Mouse (Mus musculus) embryo, embryonic 11 days (tissue): ENCODE measurements around the gene 1700012B07Rik.

Experiments
- DNase-seq: peaks from one replicate; pipeline ENCODE4 v3.0.0-alpha.2; 2015

Gene 1700012B07Rik

DNA sequence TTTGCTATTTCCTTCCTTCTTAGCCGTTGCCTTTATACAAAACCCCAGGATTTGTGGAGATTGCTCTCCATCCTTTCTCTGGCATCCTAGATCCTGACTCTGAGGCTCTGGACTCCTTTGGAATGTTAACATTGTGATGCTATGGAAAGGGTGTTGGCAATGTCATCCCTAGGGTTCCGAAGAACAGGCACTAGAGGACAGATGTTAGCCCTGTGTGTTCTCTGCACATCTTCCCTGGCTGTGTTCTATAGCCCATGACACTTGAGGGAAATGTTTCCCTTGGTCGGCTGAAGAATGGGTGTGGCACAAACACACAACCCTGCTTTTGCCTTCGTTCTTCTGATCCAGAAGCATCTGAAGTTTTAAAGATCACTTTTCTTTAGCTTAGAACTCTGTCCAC lies at the start of gene 1700012B07Rik:
1700012B07Rik (minus strand) TSS at position 101 of the 400 bp plus-strand sequence.
- DNase-seq = no peak

DNA sequence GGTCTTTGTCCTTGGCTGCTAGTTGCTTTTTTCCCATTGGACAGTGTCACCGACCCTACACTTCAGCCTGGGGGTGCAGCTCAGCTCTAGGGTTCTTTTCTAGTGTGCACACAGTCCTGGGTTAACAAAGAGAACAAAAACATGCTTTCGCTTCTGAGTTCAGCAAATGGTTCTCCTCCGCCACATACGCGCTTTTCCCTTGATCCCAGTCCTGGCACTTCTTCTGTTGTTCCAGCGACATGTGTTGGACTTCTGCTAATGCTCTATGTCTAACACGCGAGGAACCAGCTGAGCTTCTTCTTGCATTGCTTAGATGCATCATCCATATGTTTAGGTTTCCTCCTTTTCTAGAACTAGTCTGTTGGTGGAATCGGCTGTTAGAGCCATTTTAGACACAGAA lies 48.9 kb upstream of the 1700012B07Rik start:
- DNase-seq = no peak

DNA sequence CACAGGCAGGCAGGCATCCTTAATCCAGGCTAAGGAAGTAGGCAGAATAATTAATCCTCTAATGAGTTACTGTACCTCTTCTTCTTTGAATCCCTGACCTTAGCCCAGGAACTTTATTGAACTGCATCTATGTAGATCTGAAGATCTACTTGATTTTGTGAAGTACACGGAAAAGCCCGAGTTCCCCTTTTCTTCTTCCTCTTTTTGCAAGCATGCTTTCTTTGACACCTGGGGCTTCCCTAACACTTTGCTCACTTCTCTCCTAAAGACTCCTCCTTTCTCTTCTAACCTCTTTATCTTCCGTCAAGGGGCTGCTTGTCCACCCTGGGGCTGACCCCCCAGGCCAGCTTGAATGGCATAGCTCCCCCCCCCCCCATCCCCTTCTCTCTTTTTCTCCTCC lies 48.0 kb upstream of the 1700012B07Rik start:
- DNase-seq = no peak

DNA sequence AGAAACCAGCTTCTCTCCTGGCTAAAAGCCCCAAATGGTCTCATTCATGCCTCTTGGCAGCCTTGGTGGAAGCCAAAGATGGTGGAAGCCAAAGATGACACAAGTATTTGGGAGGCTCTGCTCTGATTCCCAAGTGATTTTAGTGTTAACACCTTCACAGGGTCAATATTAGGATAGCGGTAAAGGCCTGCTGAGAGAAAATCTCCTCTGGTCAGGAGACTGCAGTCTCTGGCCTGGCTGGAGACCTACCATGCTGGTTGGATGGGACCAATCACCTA lies 47.6 kb upstream of the 1700012B07Rik start:
- no peak for DNase-seq

DNA sequence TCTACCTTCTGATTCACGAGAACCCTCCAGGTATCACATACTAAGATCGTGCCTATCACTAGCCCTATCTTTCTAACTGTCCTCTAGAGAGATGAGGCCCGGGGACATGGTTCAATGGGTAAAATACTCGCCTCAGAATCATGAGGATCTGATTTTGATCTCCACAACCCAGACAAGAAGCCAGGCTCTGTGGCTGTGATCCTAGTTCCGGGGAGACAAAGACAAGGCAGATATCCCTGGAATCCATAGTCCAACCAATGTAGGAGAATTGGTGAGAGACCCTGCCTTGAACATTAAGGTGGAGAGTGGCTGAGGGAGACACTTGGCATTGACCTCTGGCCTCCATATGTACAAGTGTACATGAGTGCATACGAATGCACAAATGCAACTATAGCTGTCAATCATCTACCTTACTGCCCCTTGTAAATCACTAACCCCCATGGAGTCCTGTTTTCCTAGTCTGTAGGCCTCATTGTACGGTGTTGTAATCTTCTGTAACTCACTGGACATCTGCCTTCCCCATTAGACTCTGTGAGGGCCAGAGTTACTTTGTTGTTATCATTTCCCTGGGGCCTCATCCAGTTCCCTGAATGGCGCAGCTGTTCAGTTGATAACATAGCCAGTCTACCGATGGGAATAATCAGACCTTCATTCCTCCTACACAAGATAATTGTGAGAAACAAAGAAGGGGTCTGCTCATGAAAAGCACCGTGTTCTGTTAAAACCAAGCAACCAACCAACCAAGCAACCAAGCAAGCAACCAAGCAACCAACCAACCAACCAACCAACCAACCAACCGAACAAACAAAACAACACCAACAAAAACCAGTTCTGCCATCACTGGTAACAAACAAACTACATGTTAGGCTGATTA lies 47.0 kb upstream of the 1700012B07Rik start:
- DNase-seq = no peak

DNA sequence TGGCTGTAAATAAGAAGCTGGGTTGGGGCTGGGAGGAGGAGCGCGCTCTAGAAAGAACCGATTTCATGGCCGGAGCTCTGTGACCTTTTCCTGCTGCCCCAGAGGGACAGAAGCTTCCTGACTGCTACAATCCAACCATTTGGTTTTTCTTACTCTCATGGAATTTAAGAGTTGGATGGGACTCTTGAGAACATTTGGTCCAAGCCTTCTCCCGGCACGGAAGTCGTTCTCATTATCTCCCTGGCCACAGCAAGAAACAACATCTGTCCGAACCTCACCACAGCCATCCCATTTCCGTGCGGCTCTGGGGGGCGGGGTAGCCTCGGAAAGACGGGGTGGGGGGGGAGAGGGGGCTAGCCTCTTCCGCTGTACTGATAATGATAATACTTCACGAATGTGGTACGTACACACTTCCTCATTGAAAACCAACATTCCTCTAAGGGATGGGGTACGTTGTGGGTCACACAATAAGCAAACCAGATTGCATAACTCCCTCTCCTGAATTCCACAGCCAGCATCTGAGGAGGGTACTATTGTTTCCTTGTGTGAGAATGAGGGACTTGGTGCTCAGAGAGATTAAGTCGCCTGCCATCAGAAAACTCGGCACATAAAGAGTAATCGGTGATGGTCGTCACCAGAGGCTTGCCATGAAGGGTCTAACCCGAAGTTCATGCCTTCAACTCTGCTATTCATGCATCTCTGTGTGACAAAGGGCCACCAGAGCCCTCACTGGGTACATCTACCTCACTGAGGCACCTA lies 46.2 kb upstream of the 1700012B07Rik start:
- DNase-seq = no peak

DNA sequence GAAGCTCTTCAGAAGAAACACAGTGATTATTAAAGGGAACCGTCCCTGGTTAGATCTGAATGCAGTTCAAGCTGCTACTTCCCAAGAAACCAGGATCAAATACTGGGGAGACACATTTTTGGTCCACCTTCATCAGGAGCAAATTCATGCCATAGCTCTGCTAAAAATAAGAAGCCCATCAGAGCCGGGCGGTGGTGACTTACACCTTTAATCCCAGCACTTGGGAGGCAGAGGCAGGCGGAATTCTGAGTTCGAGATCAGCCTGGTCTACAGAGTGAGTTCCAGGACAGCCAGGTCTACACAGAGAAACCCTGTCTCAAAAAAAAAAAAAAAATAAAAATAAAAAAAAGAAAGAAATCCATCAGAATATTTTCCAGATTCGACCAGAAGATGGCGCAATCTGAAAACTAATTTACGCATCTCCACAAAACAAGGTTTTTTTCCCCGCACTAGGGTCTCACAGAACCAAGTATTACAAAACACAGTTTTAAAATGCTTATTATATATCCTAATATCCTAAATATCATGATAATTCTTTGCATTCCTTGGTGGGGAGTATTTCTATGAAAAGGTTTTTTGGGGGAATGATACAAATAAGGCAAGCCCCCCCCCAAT lies 45.4 kb upstream of the 1700012B07Rik start:
- DNase-seq = peak; percentile 73

DNA sequence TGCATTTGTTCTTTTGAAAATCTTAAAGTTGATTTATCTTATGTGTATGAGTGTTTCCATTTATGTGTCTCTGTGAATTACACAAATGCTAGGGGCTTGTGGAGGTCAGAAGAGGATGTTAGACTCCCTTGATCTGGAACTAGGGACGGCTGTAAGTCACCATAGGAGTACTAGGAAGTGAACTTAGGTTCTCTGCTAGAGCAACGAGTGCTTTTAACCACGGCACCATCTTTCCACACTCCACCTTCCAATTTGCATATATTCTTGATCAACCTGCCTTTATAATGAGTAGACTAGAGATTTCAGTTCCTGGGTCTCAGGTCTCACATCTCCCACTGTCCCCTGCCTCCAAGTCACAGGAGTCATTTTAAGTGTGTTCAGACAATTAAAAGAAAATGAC lies 44.8 kb upstream of the 1700012B07Rik start:
- DNase-seq = no peak

DNA sequence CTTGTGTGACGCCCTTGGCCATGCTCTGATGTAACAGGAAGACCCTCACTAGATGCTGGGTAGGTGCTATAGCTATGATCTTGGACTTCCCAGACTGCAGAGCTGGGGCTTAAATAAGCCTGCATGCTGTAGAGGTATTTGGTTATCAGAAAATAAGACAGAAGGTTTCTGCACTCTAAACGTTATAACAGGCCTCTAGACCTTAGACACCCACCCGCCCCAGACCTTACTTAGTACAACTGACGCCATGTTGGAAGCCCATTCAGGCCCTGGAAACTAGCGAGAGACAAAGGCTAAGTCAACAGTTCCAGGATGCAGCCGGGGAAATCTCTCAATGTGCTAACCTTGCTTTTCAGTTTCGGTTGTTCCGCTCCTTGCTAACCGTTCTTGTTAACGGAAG lies 44.2 kb upstream of the 1700012B07Rik start:
- DNase-seq = no peak

DNA sequence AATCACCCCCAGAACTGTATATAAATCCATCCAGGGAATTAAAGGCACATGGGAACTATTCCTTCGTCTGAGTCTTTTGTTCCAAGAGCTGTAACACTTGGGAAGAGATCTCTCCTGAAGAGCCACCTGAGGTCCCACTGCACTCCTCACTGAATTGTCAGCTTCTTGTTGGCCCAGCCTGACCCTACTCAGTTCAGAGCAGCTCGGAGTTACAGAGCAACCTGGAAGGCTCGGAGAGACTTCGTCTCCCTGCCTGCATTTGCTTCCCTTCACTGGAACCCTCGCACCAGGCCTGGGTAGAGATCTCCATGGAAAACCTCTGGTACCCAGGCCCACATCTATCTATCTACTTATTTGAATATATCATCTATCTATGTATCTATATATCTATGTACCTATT lies 40.0 kb upstream of the 1700012B07Rik start:
- DNase-seq = no peak

DNA sequence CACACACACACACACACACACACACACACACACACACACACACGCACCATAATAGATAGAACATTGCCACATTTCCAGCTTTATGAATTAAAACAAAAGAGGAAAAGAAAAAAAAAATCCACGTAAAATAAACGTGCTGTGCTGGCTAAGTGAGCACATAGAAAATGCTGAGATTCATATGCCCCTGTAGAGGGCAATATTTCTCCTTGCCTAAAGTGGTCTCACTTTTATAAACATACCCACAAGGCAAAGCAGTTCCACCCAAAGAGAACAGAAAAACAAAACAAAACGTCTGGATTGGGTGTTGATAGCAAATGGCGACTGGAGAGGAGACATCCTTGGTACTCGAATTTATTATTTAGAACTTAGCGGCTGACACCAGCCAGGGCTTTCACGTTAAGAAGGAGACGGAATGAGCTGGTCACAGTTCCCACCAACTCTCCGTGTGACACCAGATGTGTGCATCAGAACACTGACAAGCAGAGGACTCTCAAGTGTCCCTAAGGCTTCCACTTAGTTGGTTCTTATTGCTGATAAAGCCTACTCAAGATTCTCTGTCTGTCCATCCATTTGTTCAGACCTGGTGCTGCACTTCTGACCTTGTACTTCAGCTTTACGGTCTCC lies 38.8 kb upstream of the 1700012B07Rik start:
- DNase-seq = no peak

DNA sequence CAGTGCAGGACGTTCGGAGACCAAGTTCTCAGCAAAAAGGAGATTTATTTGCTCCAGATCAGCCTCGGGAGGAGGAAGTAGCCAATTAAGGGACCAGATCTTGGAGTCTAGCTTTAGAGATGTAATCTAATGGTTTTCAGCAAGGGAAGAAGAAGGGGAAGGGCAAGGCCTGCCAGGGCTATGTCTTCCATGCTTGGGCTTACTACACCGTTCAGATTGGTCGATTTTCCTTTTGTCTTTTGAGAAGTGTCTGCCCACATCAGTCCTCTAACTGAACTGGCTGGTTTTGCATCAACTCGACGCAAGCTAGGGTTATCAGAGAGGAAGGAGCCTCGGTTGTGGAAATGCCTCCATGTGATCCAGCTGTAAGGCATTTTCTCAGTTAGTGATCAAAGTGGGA lies 37.7 kb upstream of the 1700012B07Rik start:
- DNase-seq = no peak

DNA sequence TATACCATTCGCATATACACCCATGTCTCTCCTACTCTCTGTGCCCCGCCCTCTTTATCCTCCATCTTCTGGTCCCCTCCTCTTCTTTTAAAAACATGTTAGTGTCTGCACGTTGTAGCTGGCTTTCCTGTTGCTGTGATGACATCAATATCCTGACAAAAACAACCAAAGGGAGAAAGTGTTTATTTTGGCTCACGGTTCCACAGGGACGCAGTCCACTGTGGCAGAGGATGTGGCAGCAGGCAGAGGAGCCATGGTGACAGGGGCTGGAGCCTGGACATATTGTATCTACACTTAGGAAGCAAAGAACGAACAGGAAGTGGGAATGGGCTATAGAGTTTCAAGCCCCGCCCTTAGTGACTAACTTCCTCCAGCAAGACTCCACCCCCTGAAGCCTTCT lies 36.1 kb upstream of the 1700012B07Rik start:
- no peak for DNase-seq

DNA sequence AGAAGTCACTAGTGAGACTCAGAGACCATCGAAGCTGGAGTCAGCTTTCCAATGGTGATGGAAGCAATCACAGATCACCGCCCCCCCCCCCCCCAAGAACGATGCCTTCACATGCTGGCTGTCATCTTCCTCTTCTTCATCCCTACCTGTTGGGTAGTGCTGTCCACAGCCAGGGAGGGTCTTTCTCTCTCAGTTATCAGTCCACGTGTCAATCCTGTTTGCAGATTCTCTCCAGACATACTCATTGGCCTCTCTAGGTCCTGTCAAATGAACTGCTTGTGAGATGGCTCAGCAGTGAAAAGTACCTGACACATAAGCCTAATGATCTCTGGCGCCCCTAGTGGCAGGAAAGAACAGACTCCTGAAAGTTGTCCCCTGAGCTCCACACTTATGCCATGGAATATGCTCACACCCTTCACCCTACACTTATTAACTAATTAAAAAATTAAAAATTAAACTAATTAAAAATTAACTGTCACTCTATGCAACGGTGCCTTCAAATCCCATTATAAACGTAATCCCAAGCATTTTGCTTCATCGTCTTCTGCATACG lies 35.4 kb upstream of the 1700012B07Rik start:
- DNase-seq = peak; percentile 77

DNA sequence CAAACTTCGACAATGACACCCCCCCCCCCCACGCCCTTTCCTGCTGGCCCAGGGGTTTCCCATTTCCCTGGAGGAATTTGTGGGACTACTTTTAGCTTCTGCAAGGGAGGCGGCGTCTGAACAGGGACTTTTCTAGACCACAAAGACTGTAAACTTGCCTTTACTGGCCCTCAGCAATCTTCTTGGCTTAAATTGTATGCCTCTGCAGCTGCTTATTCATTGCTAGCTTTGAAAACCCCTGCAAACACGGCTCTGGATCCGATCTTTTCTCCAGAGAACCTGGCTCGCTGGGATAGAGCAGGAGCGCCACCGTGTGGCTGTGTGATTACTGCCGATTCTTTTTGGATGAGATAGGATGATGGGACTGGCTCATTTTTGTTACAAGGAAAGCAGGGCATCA lies 32.7 kb upstream of the 1700012B07Rik start:
- peak; percentile 91 for DNase-seq

DNA sequence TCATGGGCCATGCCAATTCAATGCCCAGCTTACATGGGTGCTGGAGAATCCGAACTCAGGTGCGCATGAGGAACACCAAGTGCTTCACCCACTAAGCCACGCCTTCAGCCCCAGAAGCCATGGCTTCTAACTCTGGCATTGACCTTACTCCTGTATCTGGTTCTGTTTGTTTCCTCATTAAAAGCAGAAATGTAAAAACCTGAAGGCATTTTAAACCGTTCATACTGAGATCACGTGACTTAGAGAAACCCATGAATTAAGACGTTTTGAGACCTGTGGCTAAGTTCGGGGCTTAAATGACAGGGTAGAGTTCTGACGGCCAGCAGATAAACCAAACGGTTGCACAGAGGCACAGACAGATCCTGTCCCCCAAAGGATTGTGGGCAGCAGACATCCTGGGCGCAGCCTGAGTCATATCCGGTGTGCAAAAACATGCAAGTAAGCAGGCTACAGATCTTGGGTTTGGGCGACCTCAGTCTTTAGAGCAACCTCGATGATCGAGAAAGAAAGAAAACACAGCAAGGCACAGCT lies 32.2 kb upstream of the 1700012B07Rik start:
- DNase-seq = no peak

DNA sequence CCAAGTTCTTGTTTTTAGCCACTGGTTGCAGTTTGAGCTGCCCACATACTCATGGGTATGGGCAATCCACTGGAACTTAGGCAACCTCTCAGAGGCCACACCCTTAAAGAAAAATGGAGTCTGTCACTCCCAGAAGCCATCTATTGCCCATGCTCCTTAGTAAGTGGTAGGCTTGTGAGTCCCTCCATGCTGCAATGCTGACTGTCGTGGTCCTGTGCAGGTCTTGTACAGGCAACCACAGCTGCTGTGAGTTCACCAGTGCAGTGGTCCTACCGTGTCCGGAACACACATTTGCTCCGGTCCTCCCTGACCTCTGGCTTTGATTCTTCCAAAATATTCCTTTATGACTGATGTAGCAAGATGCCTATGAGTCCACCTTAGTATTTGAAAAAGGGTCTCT lies 31.6 kb upstream of the 1700012B07Rik start:
- DNase-seq = no peak

DNA sequence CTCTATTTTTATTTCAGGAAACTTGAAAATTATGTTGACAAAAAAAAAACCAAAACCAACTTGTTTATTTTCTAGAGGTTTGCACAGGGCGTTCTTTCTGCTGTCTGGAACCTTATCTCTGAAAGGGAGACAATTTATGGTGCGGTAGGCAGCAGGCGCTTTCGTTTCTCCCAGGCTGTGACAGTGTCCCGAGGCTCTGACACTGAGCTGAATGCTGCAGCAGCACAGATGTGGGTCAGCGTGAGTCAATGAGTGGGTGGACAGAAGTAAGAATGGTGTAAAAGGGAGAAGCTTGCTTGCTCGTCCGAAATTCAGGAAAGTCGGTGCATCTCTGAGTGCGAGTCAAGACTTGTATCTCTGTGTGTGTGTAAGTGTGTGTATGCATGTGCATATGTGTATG lies 29.2 kb upstream of the 1700012B07Rik start:
- DNase-seq = no peak

DNA sequence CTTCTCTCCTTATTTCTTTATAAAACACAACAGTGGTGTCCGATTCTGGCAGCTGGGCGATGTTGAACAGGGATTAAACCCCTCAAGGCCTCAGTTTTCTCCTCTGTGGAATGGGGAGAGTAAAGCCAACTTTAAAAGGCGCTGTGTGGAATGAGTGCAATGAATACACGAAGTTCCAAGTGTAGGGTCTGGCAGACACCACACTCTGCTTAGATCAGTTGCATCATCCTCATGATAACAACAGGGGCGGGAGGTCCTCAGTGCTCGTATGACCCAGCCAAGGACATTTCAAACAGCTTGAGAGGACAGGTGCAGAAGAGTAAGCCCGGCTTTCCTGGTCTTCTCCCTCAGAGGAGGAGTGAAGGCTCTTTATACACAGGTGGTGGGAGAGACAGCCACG lies 26.2 kb upstream of the 1700012B07Rik start:
- DNase-seq = no peak

DNA sequence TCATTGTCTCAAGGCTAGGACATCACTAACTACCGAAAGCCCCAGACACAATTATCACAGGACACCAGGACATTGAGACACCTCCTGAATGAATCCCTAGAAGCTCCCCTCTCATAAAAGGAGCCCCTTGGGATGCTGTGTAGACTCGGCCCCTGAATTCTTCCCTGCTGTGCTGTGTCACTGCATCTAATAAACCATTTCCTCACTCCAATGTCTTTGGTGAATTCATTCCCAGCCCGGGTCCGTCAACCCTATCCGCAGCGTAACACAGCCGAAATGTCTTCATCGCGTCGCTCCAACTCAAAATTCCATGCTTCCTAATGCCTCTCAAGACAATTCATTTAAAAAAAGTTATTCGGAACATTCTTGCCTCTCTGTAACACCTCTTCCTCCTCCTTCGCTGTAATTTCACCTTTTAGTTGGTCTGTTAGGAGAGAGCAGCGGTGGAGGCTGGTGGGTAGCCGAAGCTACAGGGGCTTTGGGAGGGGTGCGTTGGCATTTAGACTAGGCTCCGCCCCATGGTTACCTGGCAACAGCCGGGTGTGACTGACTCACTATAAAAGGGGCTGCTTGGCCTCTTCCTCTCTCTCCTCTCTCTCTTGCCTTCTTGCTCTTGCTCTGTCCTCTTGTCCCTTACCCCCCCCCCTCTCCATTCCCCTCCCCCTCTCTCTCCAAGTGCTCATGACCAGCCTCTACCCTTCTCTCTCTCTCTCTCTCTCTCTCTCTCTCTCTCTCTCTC lies 25.6 kb upstream of the 1700012B07Rik start:
- peak; percentile 59 for DNase-seq

DNA sequence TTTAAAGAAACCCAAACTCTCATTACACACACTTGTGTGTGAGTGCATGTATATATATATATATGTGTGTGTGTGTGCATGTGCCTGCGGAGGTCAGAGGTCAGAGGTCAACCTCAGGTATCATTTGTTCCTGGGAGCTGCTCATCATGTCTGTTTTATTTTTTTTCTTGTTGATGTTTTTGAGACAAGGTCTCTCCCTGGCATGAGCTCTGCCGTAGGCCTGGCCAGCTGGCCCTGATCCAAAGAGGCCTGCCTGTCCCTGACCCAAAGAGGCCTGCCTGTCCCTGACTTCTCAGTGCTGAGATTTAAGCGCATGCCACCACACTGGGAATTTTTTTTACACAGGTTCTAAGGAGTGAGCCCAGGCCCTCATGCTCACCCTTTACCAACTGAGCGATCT lies 24.1 kb upstream of the 1700012B07Rik start:
- DNase-seq = no peak

DNA sequence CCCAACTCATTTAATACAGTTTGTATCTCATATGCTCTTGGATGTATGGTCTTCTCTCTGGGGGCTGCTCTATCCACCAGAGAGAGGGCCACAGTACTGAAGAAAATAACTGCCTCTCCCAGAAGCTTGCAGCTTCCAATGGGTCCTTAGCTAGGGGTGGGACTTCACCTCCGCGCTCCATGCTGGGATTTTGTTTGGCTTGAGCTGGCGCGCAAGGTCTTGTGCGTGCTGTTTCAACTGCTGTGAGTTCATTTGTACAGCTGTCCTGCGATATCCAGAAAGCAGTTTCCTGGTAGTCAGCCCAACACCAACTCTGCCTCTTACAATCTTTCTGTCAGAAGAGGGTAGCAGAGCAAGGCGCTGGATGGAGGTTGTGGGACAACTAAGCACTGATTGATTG lies 18.5 kb upstream of the 1700012B07Rik start:
- peak; percentile 32 for DNase-seq
